Mouse (Mus musculus): Measurements from ENCODE around the gene Naa80. TPM values are rescaled to one million over a fixed set of nuclear protein-coding genes. Genes with fewer than 3 reads are reported as not detected.

Gene Naa80
- total RNA-seq, 2 experiments from 2014 or later = 11.2 to 14.4 TPM

GRCm38 (mm10) chr9:107611456-107612190 is 32.9 kb downstream of the Naa80 start:
- no peak for DNase-seq
- intact Hi-C loops (cut with DNase I) = loop anchor here (2.0 kb wide), 1 partner anchor 21 kb away; no protein-coding TSS in a partner anchor

DNA sequence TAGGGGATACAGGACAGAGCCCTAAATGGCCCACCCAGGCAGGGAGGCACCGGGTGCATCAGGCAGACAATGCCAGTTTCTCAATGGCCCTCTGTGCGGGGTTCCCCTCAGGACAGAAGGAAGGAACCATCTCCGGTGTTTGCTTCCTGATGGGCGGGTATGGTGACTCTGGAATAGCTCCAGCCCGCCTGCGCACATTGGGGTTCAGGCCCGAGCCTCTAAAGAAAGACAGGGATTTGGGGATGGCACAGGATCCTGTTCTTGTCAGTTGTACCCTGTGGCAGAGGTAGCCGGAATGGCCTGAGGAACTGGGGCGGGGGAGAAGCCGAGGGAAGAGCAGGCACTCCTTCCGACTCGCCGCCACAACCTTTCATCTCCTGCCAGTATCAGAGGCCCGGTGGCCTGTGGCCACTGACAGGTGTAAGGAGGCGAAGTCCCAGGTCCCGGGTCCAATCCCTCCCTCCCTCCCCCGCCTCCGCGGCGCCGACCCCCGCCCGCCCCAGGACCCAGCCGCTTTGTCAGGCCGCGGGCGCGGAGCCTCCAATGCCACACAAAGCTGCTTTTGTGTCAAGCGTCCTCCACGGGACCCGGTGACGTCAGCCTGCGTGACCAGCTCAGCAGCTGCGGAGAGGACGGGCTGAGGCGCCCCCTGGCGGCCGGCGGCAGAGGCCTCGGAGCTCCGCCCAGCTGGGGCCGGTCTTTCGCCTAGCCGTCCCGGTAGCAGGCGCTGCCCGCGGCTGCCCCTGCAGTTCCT is 33.7 kb downstream of the Naa80 start:
- intact Hi-C loops (cut with DNase I) = loop anchor here (2.0 kb wide), 1 partner anchor 20 kb away; no protein-coding TSS in a partner anchor
- DNase-seq = peak; percentile 98

GRCm38 (mm10) chr9:107612945-107613569 is 34.4 kb downstream of the Naa80 start:
- intact Hi-C loops (cut with DNase I) = loop anchor here (2.0 kb wide), 1 partner anchor 20 kb away; no protein-coding TSS in a partner anchor
- no peak for DNase-seq

DNA sequence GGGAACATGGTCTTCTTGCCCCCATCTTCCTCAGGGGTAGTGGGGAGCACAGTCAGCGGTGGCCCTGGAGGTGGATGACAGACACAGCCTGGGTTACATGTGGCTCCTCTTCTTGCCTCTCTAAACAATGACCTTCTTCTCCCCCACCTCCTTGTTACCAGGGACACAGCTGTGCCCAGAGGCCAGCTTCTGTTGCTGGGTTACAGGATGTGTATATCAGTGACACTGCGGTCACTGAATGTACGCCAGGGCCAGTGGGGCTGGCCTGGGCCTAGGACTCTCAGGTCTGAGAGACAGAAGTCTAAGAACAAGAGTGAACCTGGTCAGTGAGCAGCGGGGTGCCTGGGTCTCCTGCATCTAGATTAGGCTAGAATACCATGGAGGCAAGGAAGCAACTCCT is 36.3 kb downstream of the Naa80 start:
- intact Hi-C loops (cut with DNase I) = no loop called here
- DNase-seq = no peak

- no peak for DNase-seq
- intact Hi-C loops (cut with DNase I) = no loop called here
These were observed 38.8 kb downstream of the Naa80 start for GRCm38 (mm10) chr9:107617461-107617860.

- no peak for DNase-seq
- intact Hi-C loops (cut with DNase I) = no loop called here
These were observed 39.4 kb downstream of the Naa80 start for GRCm38 (mm10) chr9:107618098-107618497.

DNA sequence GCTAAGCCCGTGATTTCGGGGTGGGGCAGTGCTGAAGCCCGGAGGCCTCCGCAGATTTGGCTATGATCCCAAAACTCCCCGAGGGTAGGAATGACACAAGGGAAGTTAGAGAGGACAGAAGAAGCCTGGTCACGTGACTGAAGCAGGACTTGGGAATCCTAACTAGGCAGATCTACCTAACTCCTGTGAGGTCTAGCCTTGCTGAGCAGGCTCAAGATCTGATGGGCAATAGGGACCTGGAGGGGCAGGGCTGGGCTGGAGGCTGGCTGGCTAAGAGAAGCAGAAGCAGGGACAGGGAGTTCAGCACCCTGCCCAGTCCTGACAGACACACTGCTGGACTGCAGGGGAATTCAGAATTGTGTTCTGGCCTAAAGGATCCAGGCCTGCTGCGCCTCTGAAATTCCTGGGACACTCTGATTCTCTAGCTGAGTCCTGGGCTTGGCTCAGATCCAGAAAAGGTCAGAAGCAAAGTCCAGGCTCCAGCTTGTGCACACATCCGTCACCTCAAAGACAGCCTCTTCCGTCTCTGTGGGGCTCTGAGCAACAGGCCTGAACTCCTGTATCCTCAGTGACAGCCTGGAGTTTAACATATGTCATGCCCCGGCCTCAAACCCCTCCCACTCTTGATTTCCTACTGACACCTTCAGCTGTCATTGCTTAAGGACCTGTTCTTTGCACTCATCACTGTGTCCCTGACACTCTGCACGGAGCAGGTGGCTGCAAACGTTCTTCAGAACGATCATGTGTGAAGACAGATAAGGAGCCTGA is 40.3 kb downstream of the Naa80 start:
- no peak for DNase-seq
- intact Hi-C loops (cut with DNase I) = no loop called here

DNA sequence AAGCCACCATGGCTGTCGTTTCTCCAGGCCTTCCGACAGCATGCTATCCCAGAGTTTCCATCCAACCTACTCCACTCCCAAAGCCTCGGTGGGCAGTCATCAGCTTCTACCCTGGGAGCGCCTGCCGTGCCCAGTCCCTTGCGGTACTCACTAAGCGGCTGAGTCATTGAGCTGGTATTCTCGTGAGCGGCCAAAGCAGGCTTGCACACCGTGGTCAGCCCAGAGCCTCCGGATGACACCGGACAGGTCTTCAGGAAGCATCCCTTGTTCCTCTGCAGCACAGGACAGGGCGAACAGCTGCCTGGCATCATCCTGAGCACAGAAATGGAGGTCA is 40.8 kb downstream of the Naa80 start:
- intact Hi-C loops (cut with DNase I) = no loop called here
- DNase-seq = no peak

DNA sequence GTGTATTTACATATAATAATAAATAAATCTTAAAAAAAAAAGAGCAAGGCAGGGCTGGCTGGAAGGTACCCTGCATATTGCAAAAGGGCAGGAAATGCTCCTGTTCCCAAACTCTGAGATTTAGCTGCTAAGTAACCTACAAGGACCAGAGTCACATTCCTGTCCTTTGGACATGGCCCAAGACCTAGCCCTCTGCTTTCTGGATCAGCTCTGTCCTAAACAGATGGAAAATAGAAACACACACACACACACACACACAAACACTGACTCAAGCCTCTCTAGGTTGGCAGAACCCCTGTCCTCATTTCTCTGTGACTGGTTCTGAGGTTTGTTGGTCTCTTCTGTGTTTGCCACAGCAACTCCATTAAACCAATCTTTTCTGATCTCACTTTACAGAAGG is 42.3 kb downstream of the Naa80 start:
- no peak for DNase-seq
- intact Hi-C loops (cut with DNase I) = no loop called here

- DNase-seq = peak in 1 of 2 experiments; percentile 27
- intact Hi-C loops (cut with DNase I) = no loop called here
These were observed 45.9 kb downstream of the Naa80 start for GRCm38 (mm10) chr9:107624539-107624938.

- no peak for DNase-seq
- intact Hi-C loops (cut with DNase I) = no loop called here
These were observed 46.3 kb downstream of the Naa80 start for GRCm38 (mm10) chr9:107624951-107625350.

DNA sequence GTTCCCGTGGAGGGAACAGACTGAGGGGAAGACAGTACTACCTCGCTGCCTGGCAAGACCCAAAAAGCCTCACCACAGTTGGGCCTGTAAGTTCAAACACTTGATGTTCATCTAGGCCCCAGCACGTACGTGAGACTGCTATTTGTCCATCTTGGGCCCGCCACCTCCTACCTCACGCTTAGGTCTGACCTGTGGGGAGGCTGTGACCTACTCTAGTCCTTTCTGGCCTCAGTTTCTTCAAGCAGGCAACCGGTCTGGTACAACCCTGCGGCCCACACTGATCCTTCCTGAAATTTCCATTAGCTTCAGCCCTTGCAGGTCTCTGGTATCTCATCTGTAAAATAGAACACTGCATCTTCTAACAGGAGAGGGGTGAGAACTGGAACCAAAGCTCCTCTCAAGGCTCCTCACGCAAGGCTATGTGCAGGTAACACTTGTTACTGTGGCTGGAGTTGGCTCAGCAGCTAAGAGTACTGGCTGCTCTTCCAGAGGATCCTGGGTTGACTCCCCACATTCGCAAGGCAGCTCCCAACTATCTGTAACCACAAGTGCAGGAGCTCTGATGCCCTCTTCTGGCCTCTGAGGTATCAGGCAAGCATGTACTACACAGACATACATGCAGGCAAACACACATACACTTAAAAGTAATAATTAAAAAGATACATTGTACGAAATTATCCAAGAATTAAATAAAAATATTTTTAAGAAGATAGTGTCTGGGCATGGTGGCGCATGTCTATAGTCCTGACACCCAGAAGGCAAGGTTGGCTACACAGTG is 46.9 kb downstream of the Naa80 start:
- no peak for DNase-seq
- intact Hi-C loops (cut with DNase I) = loop anchor here (2.0 kb wide), 1 partner anchor 19 kb away; no protein-coding TSS in a partner anchor

GRCm38 (mm10) chr9:107626158-107626843 is 47.6 kb downstream of the Naa80 start:
- DNase-seq = peak in 1 of 2 experiments; percentile 17
- intact Hi-C loops (cut with DNase I) = loop anchor here (2.0 kb wide), 1 partner anchor 18 kb away; no protein-coding TSS in a partner anchor

- intact Hi-C loops (cut with DNase I) = loop anchor here (2.0 kb wide), 1 partner anchor 18 kb away; no protein-coding TSS in a partner anchor
- peak; percentile 70 to 81 for DNase-seq
These were observed 48.2 kb downstream of the Naa80 start for GRCm38 (mm10) chr9:107626844-107627277.

DNA sequence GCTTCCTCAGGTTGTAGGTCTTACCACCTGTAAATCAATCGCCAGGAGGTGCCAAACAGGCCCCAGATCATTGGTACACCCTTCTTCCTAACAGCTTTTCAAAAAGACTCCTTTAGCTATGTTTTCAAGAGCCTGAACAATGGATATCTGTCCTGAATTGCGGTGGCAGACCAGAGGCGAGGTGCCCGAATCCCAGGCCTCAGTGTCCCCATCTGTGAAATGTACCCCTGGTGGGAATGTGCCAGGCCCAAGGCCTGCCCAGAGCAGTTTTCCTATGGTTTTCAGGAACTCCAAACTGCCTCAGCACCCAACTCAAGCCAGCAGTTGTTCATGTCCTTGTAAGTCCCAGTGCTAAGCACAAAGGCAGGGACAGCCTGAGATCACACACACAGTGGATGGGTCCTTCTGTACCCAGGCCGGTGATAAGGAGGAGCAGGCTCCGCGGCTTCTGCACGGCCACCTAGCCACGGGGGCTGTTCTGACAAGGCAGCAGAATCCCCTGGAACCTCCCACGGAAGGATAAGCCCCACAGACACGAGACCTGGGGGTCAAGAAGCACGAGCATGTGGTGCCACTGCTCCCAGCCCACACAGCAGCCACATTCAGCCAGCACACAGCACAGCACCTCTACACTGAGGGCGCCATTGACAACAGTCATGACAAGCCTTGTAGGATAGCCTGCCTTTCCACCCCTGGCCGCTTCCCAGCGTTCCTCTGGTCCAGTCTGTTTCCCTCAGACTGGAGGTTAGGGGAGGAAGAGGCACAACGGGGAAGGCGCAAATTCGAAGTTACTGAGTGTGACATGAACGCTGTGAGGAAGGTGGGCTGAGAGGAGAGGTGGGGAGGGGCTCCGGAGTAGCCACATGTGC is 48.9 kb downstream of the Naa80 start:
- intact Hi-C loops (cut with DNase I) = loop anchor here (2.0 kb wide), 1 partner anchor 17 kb away; no protein-coding TSS in a partner anchor
- DNase-seq = no peak

DNA sequence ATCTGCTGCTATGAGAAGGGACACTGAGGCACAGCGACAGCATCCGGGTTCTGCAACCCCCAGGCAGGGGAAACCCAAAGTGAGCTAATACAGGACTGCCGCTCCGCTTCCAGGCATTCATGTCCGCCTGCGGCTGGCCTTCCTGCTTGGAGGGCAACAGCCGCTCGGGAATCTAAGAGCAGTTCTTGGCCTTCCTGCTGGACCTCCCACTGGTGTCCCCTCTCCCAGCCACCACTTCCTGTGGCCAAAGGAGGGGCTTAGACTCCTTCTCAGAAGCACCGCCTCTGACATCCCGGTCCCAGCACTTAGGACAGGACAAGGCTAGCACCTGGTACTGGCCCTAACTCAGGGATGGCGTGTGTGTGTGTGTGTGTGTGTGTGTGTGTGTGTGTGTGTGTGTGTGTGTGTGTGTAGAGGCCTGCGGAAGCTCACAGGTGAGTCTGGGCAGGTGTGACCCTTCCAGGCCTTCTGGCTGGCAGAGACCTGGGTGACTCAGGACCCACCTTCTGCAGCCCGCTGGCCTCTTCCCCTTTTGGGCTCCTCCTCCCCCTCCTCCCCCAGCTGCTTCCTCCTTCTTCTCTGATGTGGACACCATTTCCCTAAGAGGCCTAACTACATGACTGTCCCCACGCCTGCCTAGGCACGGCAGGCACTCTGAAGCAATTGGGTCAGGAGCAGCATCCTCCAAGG is 50.2 kb downstream of the Naa80 start:
- no peak for DNase-seq
- intact Hi-C loops (cut with DNase I) = no loop called here

GRCm38 (mm10) chr9:107629411-107629730 is 50.7 kb downstream of the Naa80 start:
- no peak for DNase-seq
- intact Hi-C loops (cut with DNase I) = no loop called here
